Mouse (Mus musculus) T-helper 17 cell (primary cell): ENCODE measurements at regions not wholly inside any gene's neighbourhood (a gene's known extent, or its start where the extent isn't known, plus 50 kb on each side); places are given as distances from the start of the nearest gene placed in this dataset.

Source experiments
- in situ Hi-C, 2 experiments: fragments of 300-600 bp; cut with MboI, MseI; formaldehyde crosslinking; loops; 1 replicate in 1 of 2; 2 replicates in 1 of 2; pipeline ENCODE4 v1.15.1; 2025; ENCODE audit warnings: high pct_unique_total_duplicates in 2 of 2

DNA sequence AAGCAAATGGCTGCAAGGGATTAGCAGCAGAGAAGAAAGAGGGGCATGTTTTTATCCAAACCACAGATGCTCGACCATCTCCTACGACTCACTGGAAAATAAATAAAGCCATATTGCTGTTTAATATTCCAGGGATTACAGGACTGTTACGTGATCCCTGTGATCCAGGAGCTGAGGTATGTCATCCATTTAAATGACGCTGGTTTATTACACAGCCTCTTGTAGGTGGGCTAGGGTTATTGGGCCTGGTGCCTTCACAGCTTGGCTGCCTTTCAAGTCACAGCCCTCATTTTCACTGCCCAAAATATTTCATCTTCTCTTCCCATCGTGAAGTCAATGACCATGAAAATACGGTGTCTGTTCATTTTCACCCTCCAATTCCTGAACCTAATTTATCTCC is 276.1 kb upstream of the Epha4 start:
- in situ Hi-C loops: no loop called here

DNA sequence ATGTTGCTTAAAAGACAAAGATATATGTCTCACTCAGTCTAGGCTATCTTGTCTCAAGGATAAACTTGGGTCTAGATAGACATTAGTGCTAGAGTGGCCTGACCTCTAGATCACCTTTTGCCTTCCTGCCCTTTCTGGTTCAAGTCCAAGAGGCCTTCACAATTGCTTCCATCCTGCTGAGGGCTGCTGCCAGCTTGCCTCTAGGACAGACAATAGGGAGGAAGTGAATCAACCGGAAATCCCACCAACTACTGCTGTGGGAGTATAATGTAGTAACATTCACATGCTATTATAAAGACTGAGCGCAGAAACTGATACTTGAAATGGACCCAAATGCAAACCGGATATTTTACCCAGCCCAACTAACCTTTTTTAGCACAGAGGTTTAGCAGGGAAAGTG is 239.4 kb upstream of the Epha4 start:
- in situ Hi-C loops: no loop called here

DNA sequence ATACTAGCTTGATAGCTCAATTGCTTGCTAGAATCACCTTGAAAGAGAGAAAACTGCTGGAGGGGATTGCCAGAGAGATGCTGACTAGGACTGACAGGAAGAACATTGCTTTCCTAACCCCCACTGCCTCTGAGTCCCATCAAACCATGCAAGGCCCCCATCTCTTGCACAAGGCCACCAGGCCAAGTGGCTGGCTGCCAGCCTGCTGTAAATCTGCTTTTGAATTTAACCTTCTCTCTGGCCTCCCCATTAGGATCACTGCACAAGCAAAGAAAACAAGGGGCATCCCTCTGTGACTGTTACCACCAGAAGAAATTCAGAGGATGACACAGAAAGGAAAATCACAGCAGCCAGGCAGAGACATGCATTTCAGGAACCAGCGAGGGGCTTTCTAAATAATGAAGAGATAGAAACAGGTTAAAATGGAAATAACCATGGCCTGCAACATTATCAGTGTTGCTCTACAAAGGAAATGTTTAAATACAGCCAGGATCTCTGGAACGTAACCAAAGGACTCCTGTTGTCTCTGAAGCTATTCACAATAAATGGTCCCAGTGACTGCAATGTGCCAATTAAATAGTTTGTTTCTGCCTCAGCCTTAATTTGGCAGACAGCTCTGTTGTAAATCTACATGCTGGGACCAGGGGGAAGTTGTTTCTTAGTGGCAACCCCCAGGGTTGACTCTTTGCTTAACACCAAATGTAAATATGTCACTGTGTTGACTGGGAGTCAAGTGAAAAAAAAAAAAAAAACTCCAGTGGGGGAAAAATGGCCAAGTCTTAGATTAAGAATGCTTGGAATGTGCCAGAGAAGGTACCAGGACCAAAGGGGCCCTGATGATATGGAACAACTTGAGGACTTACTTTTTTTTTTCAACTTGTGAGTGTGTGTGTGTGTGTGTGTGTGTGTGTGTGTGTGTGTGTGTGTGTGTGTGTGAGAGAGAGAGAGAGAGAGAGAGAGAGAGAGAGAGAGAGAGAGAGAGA is 233.9 kb upstream of the Epha4 start:
- in situ Hi-C loops: no loop called here

DNA sequence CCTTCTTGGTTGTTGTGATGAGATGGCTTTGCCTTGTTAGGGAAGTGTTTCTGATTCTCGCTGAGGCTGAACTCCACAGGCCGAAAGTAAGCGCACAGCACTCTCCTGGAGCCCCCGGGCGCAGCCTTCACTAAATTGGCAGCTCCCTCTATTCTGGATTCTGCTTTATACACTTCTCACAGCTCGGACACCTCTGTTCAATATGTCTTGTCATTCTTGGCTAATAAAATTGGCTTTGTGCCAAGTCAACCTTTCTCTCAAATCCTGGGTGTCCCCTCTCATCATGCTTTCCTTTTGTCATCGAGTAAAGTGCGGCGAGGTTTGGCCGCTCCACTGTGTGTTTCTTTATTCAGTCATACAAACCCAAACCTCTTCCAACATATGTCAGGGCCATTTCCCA is 217.2 kb upstream of the Epha4 start:
- in situ Hi-C loops: no loop called here

GRCm38 (mm10) chr1:77727561-77727960 is 212.7 kb upstream of the Epha4 start:
- in situ Hi-C loops: no loop called here

DNA sequence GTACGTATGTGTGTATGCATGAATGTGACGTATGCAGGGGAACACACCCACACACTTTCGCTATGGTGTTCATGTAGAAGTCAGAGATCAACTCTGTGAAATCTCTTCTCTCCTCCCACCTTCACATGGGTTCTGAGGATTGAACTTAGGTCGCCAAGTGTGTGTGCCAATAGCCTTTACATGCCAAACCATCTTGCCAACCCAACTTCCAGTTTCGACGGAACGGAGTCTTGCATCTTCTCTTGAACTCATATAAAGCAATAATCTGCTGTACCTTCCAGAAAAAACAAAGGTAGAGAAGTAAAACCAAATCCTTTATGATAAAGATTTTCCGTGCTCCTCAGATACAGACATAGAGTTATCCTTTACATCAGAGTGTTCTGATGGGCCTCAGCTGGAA is 208.4 kb upstream of the Epha4 start:
- in situ Hi-C loops: no loop called here

GRCm38 (mm10) chr1:77720859-77721258 is 206.0 kb upstream of the Epha4 start:
- in situ Hi-C loops: no loop called here

GRCm38 (mm10) chr1:77713001-77713400 is 198.1 kb upstream of the Epha4 start:
- in situ Hi-C loops: no loop called here

DNA sequence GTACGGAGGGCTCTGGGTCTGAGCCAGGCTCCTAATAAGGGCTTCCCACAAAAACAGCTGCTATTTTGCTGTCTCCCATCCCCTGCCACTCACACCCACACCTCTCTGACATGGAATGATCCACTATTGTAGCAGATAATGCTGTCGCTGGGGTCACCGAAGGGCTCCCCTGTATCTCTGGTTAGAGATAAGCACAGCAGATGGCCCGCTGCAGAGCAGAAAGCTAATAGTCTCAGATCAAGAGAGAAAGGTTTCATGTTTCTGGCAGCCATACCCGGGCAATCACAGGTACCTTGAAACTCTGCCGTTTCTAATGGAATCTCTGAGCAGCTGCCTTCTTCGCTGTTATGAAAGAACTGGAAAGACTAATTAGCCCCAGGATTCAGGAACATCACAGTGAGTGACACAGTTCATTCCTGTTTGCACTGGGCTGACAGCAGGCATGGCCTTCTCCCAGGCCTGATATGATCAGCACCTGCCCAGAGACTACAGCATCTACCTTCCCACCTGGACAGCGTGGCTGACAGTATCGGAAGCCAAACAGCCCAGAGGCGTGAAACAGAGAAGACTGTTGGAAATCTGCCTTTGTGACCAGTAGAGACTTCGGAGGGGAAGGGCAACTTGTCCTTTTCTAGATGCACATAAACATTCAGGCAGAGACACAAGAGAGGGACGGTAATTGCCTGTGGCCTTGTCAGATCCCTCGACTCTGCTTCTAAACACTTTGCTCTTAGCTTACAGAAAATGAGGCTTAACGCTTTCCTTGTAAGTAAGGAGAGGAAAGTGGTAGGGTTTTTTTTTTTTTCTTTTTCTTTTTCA is 193.5 kb upstream of the Epha4 start:
- in situ Hi-C loops: no loop called here

GRCm38 (mm10) chr1:77695228-77696018 is 180.5 kb upstream of the Epha4 start:
- in situ Hi-C loops: no loop called here

DNA sequence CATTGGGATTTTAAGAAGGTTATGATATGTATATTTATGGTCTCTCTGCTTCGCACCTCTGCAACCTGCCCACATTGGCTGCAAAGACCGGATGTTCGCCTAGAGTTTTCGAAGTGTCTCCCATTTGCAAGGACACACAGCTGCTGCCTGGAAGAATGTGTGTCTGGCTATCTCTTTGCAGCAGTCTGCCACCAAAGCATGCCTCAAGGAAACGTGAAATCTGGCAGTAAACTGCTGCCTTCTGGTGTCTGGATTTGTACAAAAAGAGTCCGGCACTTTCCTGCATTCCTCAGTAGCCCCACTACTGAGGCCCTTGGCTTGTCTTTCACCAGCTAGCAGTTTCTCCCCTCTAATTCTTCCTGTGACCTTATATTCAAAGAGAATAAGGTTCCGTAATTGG is 148.5 kb upstream of the Epha4 start:
- in situ Hi-C loops: no loop called here

DNA sequence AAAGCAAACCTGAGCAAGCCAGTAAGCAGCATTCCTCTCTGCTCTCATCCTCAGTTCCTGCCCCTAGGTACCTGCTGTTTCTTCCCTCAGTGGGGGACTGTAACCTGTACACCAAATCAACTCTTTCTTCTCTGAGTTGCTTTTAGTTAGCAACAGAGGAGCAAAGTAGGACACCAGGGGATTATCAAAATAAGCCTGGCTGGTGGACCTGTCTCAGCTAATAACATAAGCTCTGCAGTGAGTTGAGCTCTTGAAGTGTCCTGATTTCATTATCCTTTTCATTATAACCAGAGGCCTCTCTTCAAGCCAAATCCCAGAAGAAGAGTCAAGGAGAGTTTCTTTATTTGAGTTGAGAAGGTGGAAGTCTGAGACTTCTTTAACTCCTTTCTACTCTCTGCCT is 145.5 kb upstream of the Epha4 start:
- in situ Hi-C loops: no loop called here

- in situ Hi-C loops: no loop called here
Measured at GRCm38 (mm10) chr1:77637025-77637424, 122.1 kb upstream of the Epha4 start.

- in situ Hi-C loops: no loop called here
Measured at GRCm38 (mm10) chr1:77629496-77630281, 114.8 kb upstream of the Epha4 start.

DNA sequence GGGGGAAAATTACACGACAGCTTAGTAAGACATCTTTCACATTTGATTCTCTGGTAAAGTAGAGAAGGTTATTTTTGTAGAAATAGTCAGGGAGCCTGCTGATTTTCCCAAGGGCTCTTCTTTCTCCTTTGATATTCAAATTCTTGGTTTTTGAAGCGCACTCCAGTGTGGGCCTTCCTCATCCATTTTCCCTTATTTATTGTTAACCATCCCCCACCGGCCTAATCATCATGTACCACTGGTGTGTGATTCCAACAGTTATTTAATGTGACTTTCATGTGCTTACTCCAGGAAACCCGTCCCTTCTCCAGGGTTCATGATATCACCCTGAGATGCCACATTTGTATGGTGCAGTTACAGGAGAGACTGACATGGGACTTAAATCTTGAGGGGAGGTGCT is 114.0 kb upstream of the Epha4 start:
- in situ Hi-C loops: no loop called here

DNA sequence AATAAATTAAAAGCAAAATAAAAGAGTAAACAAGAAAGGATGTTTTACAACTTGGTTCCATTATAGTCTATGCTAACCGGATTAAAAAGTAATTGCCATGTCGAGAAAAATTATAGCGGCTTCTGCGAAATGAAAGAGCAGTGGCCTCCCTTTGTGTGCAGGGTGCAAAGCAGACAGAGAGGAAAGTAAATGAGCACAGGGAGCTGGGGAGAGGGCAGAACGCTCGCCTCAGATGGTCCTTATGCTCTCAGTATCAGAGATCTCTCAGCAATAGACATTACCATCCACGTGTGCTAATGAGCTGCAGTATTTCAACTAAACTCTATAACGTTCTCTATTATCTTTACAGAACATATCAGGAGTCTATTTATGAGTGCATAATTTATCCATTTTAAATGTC is 102.6 kb upstream of the Epha4 start:
- in situ Hi-C loops: no loop called here

DNA sequence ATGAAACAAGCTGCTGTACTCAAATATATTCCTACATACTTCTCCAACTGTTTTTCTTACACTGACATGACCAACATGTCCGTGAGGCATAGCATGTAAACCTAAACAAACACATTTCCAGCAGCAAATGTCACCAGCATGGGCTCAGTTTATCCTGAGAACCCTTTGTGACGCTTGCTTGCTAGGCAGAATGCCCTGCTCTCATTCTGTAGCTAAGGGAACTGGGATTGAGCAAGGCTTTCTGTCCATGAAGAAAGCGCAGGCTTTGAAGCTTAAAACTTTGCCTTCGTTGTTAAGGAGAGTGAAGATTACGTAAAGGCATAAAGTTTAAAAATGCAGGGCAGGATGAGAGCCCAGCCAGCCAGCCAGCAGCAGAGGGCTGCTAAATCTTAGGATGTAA is 85.6 kb upstream of the Epha4 start:
- in situ Hi-C loops: no loop called here

- in situ Hi-C loops: no loop called here
Measured at GRCm38 (mm10) chr1:77592649-77593048, 77.8 kb upstream of the Epha4 start.

GRCm38 (mm10) chr1:77592248-77592647 is 77.4 kb upstream of the Epha4 start:
- in situ Hi-C loops: no loop called here

DNA sequence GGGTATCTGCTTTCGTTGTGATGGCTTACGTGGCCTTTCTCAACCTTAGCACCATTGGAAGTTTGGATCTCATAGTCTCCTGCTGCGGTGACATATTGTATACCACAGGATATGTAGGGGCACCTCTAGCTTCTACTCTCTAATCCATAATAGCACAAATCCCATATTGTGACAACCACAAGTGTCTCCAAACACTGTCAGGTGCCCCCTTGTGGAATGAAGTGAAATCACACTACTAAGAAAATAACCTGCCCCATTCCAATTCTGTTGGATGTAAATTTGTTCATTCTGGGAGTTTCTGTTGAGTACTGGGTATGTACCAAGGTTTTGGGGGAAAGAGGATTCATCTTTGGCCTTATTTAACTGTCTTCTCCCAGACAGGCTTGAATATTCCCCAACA is 74.5 kb upstream of the Epha4 start:
- in situ Hi-C loops: no loop called here

DNA sequence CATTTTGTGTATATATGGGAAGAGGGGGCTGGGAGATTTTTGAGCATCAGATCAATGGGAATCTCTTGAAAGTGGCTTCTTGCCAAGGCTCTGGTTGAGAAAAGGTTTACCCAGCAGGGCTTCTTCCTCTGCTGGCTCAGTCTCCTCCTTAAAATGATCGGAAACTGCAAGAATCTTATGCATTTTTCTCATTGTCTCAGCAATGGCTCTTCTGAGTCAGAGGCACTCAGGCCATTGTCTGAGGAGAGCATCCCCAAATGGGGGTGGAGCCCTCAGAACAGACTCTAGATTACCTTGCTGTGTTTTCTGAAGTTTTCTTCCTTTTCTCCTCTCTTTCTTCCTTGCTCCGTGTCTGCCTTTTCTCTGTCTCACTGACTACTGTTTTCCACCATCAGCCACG is 70.6 kb upstream of the Epha4 start:
- in situ Hi-C loops: no loop called here
